Mouse (Mus musculus): ENCODE results near the gene Kif17. TPM values are rescaled to one million over a fixed set of nuclear protein-coding genes. Genes with fewer than 3 reads are reported as not detected.

The Kif17 gene
- polyA plus RNA-seq, 1 experiment from 2014 or later, result 0.99 TPM

DNA sequence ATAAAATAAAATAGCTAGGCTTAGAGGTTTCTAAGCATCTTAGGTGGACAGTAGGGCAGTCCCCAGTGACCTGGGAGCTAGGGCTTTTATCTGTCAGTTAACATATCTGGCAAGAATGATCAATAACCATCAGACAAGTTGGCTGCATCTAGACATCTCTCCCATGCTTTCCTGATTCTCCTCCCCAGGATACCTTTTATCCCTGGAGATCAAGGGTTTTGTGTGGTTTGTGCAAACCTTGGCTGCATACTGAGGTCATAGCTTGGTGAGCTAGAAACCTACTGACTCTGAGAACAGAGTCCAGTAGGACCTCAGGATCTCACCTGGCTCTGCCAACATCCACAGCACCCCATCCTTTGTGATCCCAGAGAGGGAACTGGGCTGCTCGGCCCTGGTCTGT lies 97.0 kb downstream of the Kif17 start:
- no peak overlapping the region for H3K4me3 ChIP-seq (ENCODE audit: low read length)
- H3K27ac ChIP-seq (ENCODE audit: low read depth, low read length), result no peak overlapping the region
- no peaks in the 10 kb centered on the region for H3K27me3 ChIP-seq (ENCODE audit: control insufficient read depth, insufficient read depth, low read length)
- H3K4me1 ChIP-seq (ENCODE audit: control insufficient read depth, insufficient read depth, low read length), result peaks cover 7% of the 10 kb centered on the region; the same call in 1 of the 2 replicates
- ATAC-seq (ENCODE audit: low FRiP score, low TSS enrichment), result no peak
- H3K9ac ChIP-seq (ENCODE audit: low read depth, low read length), result no peak overlapping the region
- H3K4me2 ChIP-seq (replicated peaks; ENCODE audit: low read depth, low read length), result no peak overlapping the region
- H3K36me3 ChIP-seq (ENCODE audit: control insufficient read depth, insufficient read depth, low read length), result no peaks in the 10 kb centered on the region
- H3K9me3 ChIP-seq (ENCODE audit: control insufficient read depth, low read length), result no peaks in the 10 kb centered on the region; the same call in 1 of the 2 replicates
- WGBS, result 74% methylated on average over 1 of the region's 1 CpGs

DNA sequence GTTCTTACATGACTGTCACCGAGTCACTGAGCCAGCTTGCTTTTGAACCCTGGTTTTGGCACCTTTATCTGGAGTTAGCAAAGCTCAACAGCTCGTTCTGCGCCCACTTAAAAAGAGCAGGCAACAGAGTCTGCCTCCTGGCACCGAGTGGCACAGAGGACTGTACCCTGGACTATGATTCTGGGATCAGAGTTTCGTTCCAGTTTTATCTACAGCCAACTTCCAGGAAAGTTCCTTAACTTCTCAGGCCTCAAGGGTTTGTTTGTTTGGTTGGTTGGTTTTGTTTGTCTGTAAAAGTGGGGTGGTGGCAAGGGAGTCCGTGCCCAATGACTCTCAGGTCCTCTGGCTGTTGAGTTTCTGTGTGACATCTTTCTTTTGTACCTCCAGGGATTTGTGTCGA lies 98.5 kb downstream of the Kif17 start:
- 81% methylated on average over 7 of the region's 7 CpGs for WGBS
- ATAC-seq (ENCODE audit: low FRiP score, low TSS enrichment), result no peak
- H3K4me3 ChIP-seq (ENCODE audit: low read length), result no peak overlapping the region

More for the DNA sequence above, 98.5 kb downstream of the Kif17 start:
- H3K27me3 ChIP-seq (ENCODE audit: control insufficient read depth, insufficient read depth, low read length), result no peaks in the 10 kb centered on the region
- no peaks in the 10 kb centered on the region; the same call in 1 of the 2 replicates for H3K4me1 ChIP-seq (ENCODE audit: control insufficient read depth, insufficient read depth, low read length)
- no peak overlapping the region for H3K4me2 ChIP-seq (replicated peaks; ENCODE audit: low read depth, low read length)
- no peak overlapping the region for H3K27ac ChIP-seq (ENCODE audit: low read depth, low read length)
- H3K36me3 ChIP-seq (ENCODE audit: control insufficient read depth, insufficient read depth, low read length), result no peaks in the 10 kb centered on the region
- H3K9me3 ChIP-seq (ENCODE audit: control insufficient read depth, low read length), result no peaks in the 10 kb centered on the region; the same call in 1 of the 2 replicates
- H3K9ac ChIP-seq (ENCODE audit: low read depth, low read length), result no peak overlapping the region

Small RNA genes lying within 50 kb of the gene (microRNA-seq; reads per million reads assigned to microRNA genes)
- gene Gm27646 (not detected), gene Mir7019 (2.3 reads per million, percentile 6 among the genes with 10 or more reads in this experiment)

Other genes starting within 250 kb of the Kif17 start
- 124 and 176 TPM in 2 replicates for gene Hp1bp3, start 34.1 kb upstream of the Kif17 start, polyA plus RNA-seq (2014; fragmentation: Nextera tagmentation; extraction: Ambion mirVana)
- gene Sh2d5, start within 50 bp of the Kif17 start, polyA plus RNA-seq (2014; fragmentation: Nextera tagmentation; extraction: Ambion mirVana), result 0.47 and 0.60 TPM in 2 replicates
- 299 and 332 TPM in 2 replicates for gene Ddost, start 54.3 kb downstream of the Kif17 start, polyA plus RNA-seq (2014; fragmentation: Nextera tagmentation; extraction: Ambion mirVana)
- gene Pink1, start 75.9 kb downstream of the Kif17 start, polyA plus RNA-seq (2014; fragmentation: Nextera tagmentation; extraction: Ambion mirVana), result 25.7 and 27.1 TPM in 2 replicates
- 21.7 TPM in 2 replicates for gene Cda, start 117.6 kb downstream of the Kif17 start, polyA plus RNA-seq (2014; fragmentation: Nextera tagmentation; extraction: Ambion mirVana)
- gene Fam43b, start 146.1 kb downstream of the Kif17 start, polyA plus RNA-seq (2014; fragmentation: Nextera tagmentation; extraction: Ambion mirVana), result not detected in 2 replicates
- gene Mul1, start 184.2 kb downstream of the Kif17 start, polyA plus RNA-seq (2014; fragmentation: Nextera tagmentation; extraction: Ambion mirVana), result 16.7 and 16.9 TPM in 2 replicates
- 7.4 and 10.1 TPM in 2 replicates for gene Camk2n1, start 203.9 kb downstream of the Kif17 start, polyA plus RNA-seq (2014; fragmentation: Nextera tagmentation; extraction: Ambion mirVana)